Mouse (Mus musculus) MEL (cell line): ENCODE measurements around the gene Ing3. TPM values are rescaled to one million over a fixed set of nuclear protein-coding genes. Genes with fewer than 3 reads are reported as not detected.

Experiments
- polyA plus RNA-seq, 2 experiments: library from polyadenylated mRNA; stranded (reverse) in 1 of 2; unstranded in 1 of 2; fragments of >175 nt in 1 of 2; fragments of >200 nt in 1 of 2; gene quantifications; 2 replicates each; pipeline versions ENCODE4 v1.2.1 to v1.2.4; 2012; ENCODE audit warnings: low replicate concordance in 2 of 2, low read depth in 1 of 2; ENCODE audit not compliant: insufficient read length in 2 of 2, insufficient read depth in 1 of 2, missing spikeins in 1 of 2
- total RNA-seq: library from RNA; depleted of rRNA; stranded (reverse); fragments of 300-350 nt; gene quantifications from 2 replicates; pipeline ENCODE4 v1.2.3, GENCODE M21; 2012; rRNA removed

Gene Ing3
- total and polyA plus RNA-seq, 3 experiments = 13.4 to 16.5 TPM; not detected in 1

Other genes starting within 250 kb of the Ing3 start
- gene Tspan12, start 97.1 kb upstream of the Ing3 start, total RNA-seq = not detected in 2 replicates
- gene Tspan12, start 97.1 kb upstream of the Ing3 start, polyA plus RNA-seq = not detected
- 0.03 TPM in 1 of 2 replicates, not detected in the other for gene Cped1, start 36.3 kb downstream of the Ing3 start, total RNA-seq
- gene Cped1, start 36.3 kb downstream of the Ing3 start, polyA plus RNA-seq = not detected